Mouse (Mus musculus) cerebellum, adult 9-11 months (tissue): Measurements from ENCODE around the gene Olfr323.

Experiments used
- DNase-seq: peaks from one replicate; pipeline ENCODE4 v3.0.0; 2022

Olfr323 gene

GRCm38 (mm10) chr11:58630401-58630800 is at the start of gene Olfr323:
TSS of gene Olfr323 (minus strand) at chr11:58630501.
- no peak for DNase-seq

GRCm38 (mm10) chr11:58671825-58672224 is 41.5 kb upstream of the Olfr323 start:
- DNase-seq, result no peak

- no peak for DNase-seq
Observed at GRCm38 (mm10) chr11:58669252-58669651, 39.0 kb upstream of the Olfr323 start.

GRCm38 (mm10) chr11:58658596-58658995 is 28.3 kb upstream of the Olfr323 start, which contains the start of gene Olfr322:
TSS of gene Olfr322 (plus strand) at chr11:58658782.
- no peak for DNase-seq

GRCm38 (mm10) chr11:58655151-58655550 is 24.9 kb upstream of the Olfr323 start:
- DNase-seq, result no peak

- no peak for DNase-seq
Observed at GRCm38 (mm10) chr11:58643350-58643749, 13.0 kb upstream of the Olfr323 start.

- DNase-seq, result no peak
Observed at GRCm38 (mm10) chr11:58641638-58642358, 11.5 kb upstream of the Olfr323 start.

- DNase-seq, result no peak
Observed at GRCm38 (mm10) chr11:58641057-58641456, 10.8 kb upstream of the Olfr323 start.

- no peak for DNase-seq
Observed at GRCm38 (mm10) chr11:58640272-58640867, 10.1 kb upstream of the Olfr323 start, which contains the start of gene Trim58. TSS of gene Trim58 (plus strand) at chr11:58640465.

- DNase-seq, result no peak
Observed at GRCm38 (mm10) chr11:58638176-58638701, 7.9 kb upstream of the Olfr323 start.

GRCm38 (mm10) chr11:58636376-58636977 is 6.2 kb upstream of the Olfr323 start:
- no peak for DNase-seq

GRCm38 (mm10) chr11:58634878-58635277 is 4.6 kb upstream of the Olfr323 start:
- DNase-seq, result no peak

- DNase-seq, result no peak
Observed at GRCm38 (mm10) chr11:58626146-58626545, 4.2 kb downstream of the Olfr323 start.

GRCm38 (mm10) chr11:58618793-58619192 is 11.5 kb downstream of the Olfr323 start:
- DNase-seq, result no peak

- DNase-seq, result no peak
Observed at GRCm38 (mm10) chr11:58618369-58618768, 11.9 kb downstream of the Olfr323 start.

GRCm38 (mm10) chr11:58615975-58616374 is 14.3 kb downstream of the Olfr323 start, which contains the start of gene 2210407C18Rik:
TSS of gene 2210407C18Rik (minus strand) at chr11:58616075.
- no peak for DNase-seq

- DNase-seq, result no peak
Observed at GRCm38 (mm10) chr11:58614526-58614925, 15.8 kb downstream of the Olfr323 start.

- no peak for DNase-seq
Observed at GRCm38 (mm10) chr11:58613359-58613758, 16.9 kb downstream of the Olfr323 start.

- DNase-seq, result no peak
Observed at GRCm38 (mm10) chr11:58607030-58607429, 23.3 kb downstream of the Olfr323 start.

- no peak for DNase-seq
Observed at GRCm38 (mm10) chr11:58606177-58606919, 24.0 kb downstream of the Olfr323 start.

GRCm38 (mm10) chr11:58605228-58605627 is 25.1 kb downstream of the Olfr323 start:
- DNase-seq, result no peak

- DNase-seq, result no peak
Observed at GRCm38 (mm10) chr11:58604688-58605087, 25.6 kb downstream of the Olfr323 start.
